Mouse (Mus musculus): Measurements from ENCODE around the gene Tmx1.

DNA sequence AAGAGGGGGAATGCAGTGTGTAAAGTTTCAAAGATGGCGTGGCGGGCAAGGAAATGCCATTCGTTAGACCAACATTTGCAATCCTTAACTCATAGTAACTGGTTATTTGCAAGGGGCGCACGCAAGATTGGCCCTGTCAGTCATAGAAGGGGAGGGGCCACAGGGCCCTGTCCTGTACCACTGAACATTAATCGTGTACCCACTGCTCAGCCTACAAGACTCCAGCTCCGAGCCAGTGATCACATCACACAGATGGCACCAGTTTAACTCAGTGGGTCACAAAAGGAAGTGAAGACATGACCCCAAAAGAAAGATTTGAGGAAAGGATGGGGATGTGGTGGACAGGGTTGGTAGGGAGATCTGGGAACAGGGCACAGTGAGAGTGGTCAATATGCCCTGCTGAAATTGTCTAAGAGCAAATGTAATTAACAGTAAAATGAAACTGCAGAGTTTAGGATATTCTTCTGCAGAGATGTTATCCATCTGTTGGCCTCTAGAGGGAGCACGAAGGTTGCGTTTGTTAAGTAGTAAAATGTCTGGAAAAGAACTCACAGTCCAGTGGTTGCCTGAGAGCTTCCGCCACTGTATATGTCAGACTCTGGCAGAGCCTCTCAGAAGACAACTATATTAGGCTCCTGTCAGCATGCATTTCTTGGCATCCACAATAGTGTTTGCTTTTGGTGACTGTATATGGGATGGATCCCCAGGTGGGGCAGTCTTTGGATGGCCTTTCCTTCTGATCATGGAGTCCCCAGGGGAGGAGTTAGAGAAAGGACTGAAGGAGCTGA, 41.8 kb downstream of the Tmx1 start:
- no peak for TF ChIP-seq GATA1 (IDR thresholded peaks at IDR 0.05; ENCODE audit: borderline replicate concordance, low read length)
- TF ChIP-seq FLI1 (IDR thresholded peaks at IDR 0.05; ENCODE audit: low read length): no peak

Measured in megakaryocyte, embryonic 14.5 days (primary cell).